Mouse (Mus musculus) bone marrow macrophage, adult 2 months (primary cell): ENCODE data around the gene Kcna10.

Experiments
- CTCF ChIP-seq: IDR thresholded peaks from 2 replicates; pipeline ENCODE4 v1.5.1; 2012; ENCODE audit warnings: low read depth, mild to moderate bottlenecking, low read length, moderate library complexity
- POLR2A ChIP-seq: IDR thresholded peaks from 2 replicates; pipeline ENCODE4 v1.6.1; 2012; ENCODE audit warnings: mild to moderate bottlenecking, low read depth, low read length, borderline replicate concordance

DNA sequence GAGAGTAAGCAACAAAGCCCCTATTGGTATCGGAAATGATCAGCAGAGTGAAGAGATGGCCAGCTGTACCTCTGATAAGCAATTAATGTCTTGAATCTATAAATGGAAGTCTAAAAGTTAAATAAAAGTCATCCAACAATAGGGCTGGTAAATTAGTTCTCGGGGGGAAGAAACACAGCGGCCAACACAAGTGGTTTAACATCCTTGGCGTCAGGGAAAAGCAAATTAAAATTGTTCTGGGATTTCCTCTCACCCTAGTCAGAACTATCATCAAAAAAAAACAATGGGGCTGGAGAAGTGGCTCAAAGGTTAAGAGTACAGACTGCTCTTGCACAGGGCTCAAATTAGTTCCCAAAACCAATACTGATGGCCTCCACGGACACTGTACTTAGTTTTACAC is 43.0 kb downstream of the Kcna10 start:
- TF ChIP-seq CTCF, result no peak
- TF ChIP-seq POLR2A, result no peak
